Mouse (Mus musculus): ENCODE data around the gene Lypd6.

Gene Lypd6

DNA sequence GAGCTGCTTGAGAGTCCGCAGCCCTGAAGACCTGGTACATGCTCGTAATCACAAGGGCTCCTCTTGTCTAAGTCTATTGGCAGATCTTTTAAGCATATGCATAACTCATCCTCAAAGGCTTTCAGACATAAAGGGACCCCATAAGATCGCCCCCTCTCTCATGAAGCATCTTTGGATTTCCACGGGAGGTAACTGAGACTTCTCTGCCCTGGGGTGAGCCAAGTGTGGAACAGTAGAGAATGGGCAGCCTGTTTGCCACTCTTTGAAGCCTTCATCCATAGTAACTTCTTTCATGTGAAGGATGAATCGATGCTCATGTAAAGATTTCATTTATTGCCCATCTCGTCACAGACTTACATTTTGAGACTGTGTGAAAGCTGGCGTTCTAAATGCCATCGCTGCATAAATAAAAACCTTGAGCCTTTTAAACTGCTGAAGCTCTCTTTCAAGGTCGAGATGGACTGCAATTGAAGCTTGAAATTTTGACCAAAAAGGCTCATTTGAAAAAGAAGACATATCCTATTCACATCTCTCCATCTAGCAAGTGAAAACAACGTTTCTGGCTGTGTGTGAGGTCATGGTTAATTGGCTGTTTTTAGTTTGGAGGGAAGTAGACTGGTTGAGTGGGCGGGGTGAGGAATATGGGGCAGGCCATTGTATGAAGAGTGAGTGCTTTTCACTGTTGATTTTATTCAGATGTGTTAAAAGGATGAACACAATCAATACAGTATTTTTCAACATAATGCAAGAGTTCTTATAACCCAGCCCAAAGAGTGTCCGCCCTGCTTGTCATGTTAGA is 107.7 kb downstream of the Lypd6 start:
- no peak for DNase-seq (ENCODE audit: low spot score in 2 of 2)

DNA sequence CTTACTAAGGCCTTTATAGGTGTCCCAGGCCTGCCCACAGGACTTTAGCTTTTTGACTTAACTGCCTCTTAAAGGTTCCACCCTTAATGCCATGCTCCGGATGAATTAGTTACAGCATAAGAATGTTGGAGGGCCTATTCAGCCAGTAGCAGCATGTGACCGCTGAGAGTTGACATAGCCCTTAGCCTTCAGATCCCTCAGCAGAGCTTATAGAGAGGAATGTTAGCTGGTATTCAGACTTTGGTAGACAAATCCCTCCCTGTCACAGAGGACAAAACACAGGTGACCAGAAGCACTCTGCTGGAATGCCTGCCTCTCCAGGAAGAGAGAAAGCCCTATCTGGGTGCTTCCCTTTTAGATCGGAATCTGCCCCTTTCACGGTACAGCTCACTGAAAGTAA is 109.5 kb downstream of the Lypd6 start:
- no peak for DNase-seq (ENCODE audit: low spot score in 2 of 2)

GRCm38 (mm10) chr2:50179164-50179563 is 112.9 kb downstream of the Lypd6 start:
- DNase-seq (ENCODE audit: low spot score in 2 of 2) = no peak

DNA sequence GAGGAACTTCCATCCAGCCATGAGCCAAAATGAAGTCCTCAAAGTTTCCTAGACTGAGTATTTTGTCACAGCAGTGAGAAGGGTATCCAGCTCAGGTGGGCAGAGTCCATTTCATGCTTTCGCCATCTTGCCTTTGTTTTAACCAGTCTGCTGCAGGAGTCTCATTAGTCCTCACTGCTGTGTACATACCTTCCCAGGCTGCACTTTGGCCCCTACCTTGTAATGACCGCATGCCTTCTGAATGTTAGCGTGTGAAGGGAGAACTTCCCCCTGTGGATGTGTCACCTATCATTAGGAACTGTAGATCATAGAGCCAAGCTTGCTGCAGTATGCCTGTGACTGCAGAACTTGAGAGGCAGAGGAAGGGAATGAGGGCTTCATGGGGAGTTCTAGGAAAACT is 114.2 kb downstream of the Lypd6 start:
- no peak for DNase-seq (ENCODE audit: low spot score in 2 of 2)

DNA sequence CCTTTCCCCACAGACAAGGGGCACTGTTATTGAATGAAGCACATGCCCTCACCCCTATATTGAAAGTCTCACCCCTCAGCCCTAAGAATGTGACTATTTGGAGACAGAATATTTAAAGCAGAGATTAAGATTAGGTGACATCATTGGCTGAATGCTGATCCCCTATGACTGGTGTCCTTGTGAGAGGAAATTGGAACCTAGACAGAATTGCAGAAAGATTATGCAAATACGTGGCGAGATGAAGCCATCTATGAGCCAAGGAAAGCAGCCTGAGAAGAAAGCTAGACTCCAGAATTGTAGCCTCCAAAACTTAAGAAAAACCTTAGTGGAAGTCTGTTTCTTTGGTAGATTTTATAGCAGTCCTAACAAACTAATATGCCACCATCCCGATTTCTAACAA is 115.1 kb downstream of the Lypd6 start:
- no peak for DNase-seq (ENCODE audit: low spot score in 2 of 2)

GRCm38 (mm10) chr2:50186711-50187405 is 120.6 kb downstream of the Lypd6 start:
- DNase-seq (ENCODE audit: low spot score in 2 of 2) = no peak

GRCm38 (mm10) chr2:50188856-50189255 is 122.6 kb downstream of the Lypd6 start:
- DNase-seq (ENCODE audit: low spot score in 2 of 2) = no peak

DNA sequence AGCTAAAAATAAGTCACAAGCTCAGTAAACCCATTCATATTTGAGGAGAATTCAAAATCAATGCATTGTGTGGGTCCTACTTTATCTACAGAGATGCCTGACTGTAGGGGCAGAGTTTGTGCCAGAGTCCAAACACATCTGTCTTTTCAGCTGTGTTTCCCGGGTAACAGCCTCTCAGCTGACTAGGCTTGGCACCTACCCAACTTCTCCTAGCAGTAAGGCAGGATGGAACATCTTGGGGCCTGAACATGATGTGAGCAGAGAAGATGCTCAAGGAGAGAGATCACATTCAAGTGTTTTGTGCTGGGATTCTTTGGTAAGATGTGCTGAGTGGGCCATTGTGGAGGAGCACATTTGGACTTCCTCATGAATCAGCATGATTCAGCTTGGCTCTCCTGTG is 130.5 kb downstream of the Lypd6 start:
- peak; percentile 9 to 19 for DNase-seq (ENCODE audit: low spot score in 2 of 2)

GRCm38 (mm10) chr2:50197801-50198200 is 131.6 kb downstream of the Lypd6 start:
- DNase-seq (ENCODE audit: low spot score in 2 of 2) = no peak

- DNase-seq (ENCODE audit: low spot score in 2 of 2) = no peak
Observed at GRCm38 (mm10) chr2:50200541-50200940, 134.3 kb downstream of the Lypd6 start.

DNA sequence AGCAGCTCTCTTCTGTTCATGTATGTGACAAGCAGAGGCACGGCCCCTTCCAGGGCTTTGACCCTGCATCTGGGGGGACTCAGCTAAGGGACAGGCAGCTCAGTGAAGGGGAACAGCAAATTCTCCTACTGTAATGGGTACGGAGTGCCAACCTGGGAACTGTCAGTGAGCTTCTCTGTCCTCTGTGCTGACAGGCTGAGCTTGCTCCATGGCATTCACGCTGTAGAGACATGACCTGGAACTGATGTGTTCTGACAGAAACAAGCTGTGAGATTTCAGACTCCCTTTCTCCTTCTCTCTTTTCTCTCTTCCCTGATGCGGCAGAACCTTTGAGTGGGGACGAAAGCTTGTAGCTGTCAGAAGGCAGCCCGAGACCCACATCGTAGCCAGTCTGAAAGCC is 154.3 kb downstream of the Lypd6 start:
- DNase-seq (ENCODE audit: low spot score in 2 of 2) = no peak

GRCm38 (mm10) chr2:50225019-50225418 is 158.8 kb downstream of the Lypd6 start:
- no peak for DNase-seq (ENCODE audit: low spot score in 2 of 2)

- DNase-seq (ENCODE audit: low spot score in 2 of 2) = no peak
Observed at GRCm38 (mm10) chr2:50233491-50233890, 167.3 kb downstream of the Lypd6 start.

Data from frontal cortex, postnatal 25 days (tissue).